Mouse (Mus musculus) olfactory bulb, adult 2 months (tissue): ENCODE measurements at regions not wholly inside any gene's neighbourhood (a gene's known extent, or its start where the extent isn't known, plus 50 kb on each side); places are given as distances from the start of the nearest gene placed in this dataset.

Experiments used
- CTCF ChIP-seq: fragments of 200-500 bp; IDR thresholded peaks from 2 replicates; pipeline ENCODE4 v1.5.1; 2012; ENCODE audit warnings: low read depth, mild to moderate bottlenecking, low read length, moderate library complexity; ENCODE audit not compliant: insufficient read depth
- POLR2A ChIP-seq: fragments of 200-500 bp; IDR thresholded peaks from 2 replicates; pipeline ENCODE4 v1.6.1; 2012; ENCODE audit warnings: mild to moderate bottlenecking, low read depth, low read length, moderate library complexity; ENCODE audit not compliant: insufficient read depth

- TF ChIP-seq CTCF (no peak), POLR2A (no peak)
Observed at GRCm38 (mm10) chr15:74456675-74457040, 179.5 kb downstream of the Mroh4 start.
